Mouse (Mus musculus) testis, adult 2 months (tissue): ENCODE measurements around the gene Pitpnm3. TPM values are rescaled to one million over a fixed set of nuclear protein-coding genes. Genes with fewer than 3 reads are reported as not detected.

Experiments used
- H3K27ac ChIP-seq: fragments of 200-500 bp; 2 replicates; pipeline ENCODE4 v1.5.1; 2012; ENCODE audit warnings: low read depth, low read length; ENCODE audit not compliant: control insufficient read depth, insufficient read depth
- H3K27me3 ChIP-seq: fragments of 200-500 bp; 2 replicates; pipeline ENCODE4 v1.6.1; 2012; ENCODE audit warnings: mild to moderate bottlenecking, low read length, moderate library complexity; ENCODE audit not compliant: control insufficient read depth, insufficient read depth
- H3K36me3 ChIP-seq: fragments of 200-500 bp; 2 replicates; pipeline ENCODE4 v1.6.1; 2012; ENCODE audit warnings: mild to moderate bottlenecking, low read length; ENCODE audit not compliant: control insufficient read depth, insufficient read depth
- H3K4me1 ChIP-seq: fragments of 200-500 bp; 2 replicates; pipeline ENCODE4 v1.6.1; 2012; ENCODE audit warnings: low read length; ENCODE audit not compliant: control insufficient read depth, insufficient read depth
- H3K4me3 ChIP-seq: fragments of 200-500 bp; 2 replicates; pipeline ENCODE4 v1.5.1; 2012; ENCODE audit warnings: low read depth, mild to moderate bottlenecking, low read length, moderate library complexity, mixed read lengths; ENCODE audit not compliant: control insufficient read depth
- CTCF ChIP-seq: fragments of 200-500 bp; IDR thresholded peaks from 2 replicates; pipeline ENCODE4 v1.5.1; 2012; ENCODE audit warnings: low read depth, mild to moderate bottlenecking, inconsistent platforms, low read length, moderate library complexity; ENCODE audit not compliant: control insufficient read depth, insufficient read depth, insufficient replicate concordance
- POLR2A ChIP-seq: fragments of 200-500 bp; IDR thresholded peaks from 2 replicates; pipeline ENCODE4 v1.6.1; 2012; ENCODE audit warnings: low read depth, mild to moderate bottlenecking, inconsistent platforms, low read length, moderate library complexity; ENCODE audit not compliant: control insufficient read depth
- polyA plus RNA-seq: library from polyadenylated mRNA; depleted of rRNA; stranded (reverse); fragments of >200 nt; gene quantifications from 2 replicates; pipeline ENCODE4 v1.2.3, GENCODE M21; 2012; rRNA removed

The Pitpnm3 gene
- polyA plus RNA-seq, 1 experiment, result 3.2 TPM

- Histone ChIP-seq H3K4me3 (no peak overlapping the region), H3K27ac (no peak overlapping the region), H3K27me3 (no peaks in the 10 kb centered on the region), H3K36me3 (no peaks in the 10 kb centered on the region), H3K4me1 (peaks cover 3% of the 10 kb centered on the region)
- TF ChIP-seq POLR2A, result no peak
- no peak for TF ChIP-seq CTCF
Measured at GRCm38 (mm10) chr11:72003171-72003570, 132.4 kb downstream of the Pitpnm3 start.

DNA sequence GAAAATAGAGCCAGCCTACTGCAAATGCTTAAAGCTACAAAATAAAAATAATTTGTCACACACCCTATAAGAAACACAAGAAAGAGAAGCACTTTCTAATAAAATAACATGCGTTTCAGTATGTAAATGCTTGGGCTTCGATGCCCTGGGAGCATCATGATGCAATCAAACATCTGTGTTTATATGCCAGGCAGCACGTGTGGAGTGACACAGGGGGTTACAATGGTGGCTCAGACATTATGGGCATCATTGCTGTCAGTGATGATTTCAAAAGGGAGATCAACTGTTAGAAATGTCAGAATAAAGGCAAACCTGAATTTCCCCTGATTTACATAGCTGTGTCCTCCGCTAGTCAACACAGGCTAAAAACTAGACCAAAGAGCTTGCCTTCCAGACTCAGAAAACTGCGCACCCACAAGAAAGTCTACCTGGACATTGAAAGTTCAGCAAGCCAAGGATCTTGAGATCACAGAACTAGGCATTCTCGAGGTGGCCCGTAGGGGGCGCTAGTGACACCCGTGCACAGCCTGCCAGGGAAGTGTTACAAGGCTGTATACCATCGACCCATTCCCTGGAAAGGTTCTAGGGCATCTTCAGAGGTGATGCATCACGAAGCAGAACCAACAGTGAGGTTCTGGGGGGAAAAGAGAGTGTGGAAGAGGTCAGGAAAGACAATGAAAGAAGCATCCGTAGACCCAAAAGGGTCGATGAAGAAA lies 133.3 kb downstream of the Pitpnm3 start:
- TF ChIP-seq POLR2A (no peak), CTCF (peak; percentile 96)
- Histone ChIP-seq H3K4me3 (peak overlapping the region; percentile 36), H3K4me1 (peaks cover 3% of the 10 kb centered on the region), H3K27ac (no peak overlapping the region), H3K27me3 (no peaks in the 10 kb centered on the region), H3K36me3 (no peaks in the 10 kb centered on the region)

DNA sequence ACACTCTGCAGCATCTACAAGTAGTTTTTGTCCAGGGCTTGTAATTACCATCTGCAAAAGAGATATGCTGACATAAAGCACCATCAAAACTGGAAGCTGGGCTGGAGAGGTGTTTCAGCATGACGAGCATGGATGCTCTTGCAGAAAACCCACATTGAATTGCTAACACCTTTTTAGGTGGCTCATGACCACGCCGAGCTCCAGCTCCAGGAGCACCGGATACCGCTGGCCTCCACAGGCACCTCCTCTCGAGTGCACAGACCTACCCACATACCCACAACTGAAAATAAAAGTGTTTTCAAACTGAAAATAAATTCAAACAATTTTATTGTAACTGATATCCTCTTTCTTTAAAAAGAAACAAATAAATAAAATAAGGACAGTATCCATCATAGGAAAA lies 135.4 kb downstream of the Pitpnm3 start:
- Histone ChIP-seq H3K4me3 (no peak overlapping the region), H3K27me3 (no peaks in the 10 kb centered on the region), H3K27ac (no peak overlapping the region), H3K36me3 (no peaks in the 10 kb centered on the region), H3K4me1 (peaks cover 17% of the 10 kb centered on the region)
- TF ChIP-seq POLR2A, result no peak
- no peak for TF ChIP-seq CTCF

Other genes starting within 250 kb of the Pitpnm3 start
- 0.29 and 0.62 TPM in 2 replicates for gene Aipl1, start 98.3 kb downstream of the Pitpnm3 start, polyA plus RNA-seq
- 0.75 and 0.79 TPM in 2 replicates for gene Pimreg, start 93.7 kb downstream of the Pitpnm3 start, polyA plus RNA-seq
- 0.78 and 1.1 TPM in 2 replicates for gene Gm43951, start 71.1 kb upstream of the Pitpnm3 start, polyA plus RNA-seq
- gene 4933427D14Rik, start 71.7 kb upstream of the Pitpnm3 start, polyA plus RNA-seq, result 19.1 and 33.1 TPM in 2 replicates
- gene Txndc17, start 71.8 kb upstream of the Pitpnm3 start, polyA plus RNA-seq, result 15.8 and 17.5 TPM in 2 replicates
- gene Med31, start 79.8 kb upstream of the Pitpnm3 start, polyA plus RNA-seq, result 21.5 and 23.5 TPM in 2 replicates
- 34.1 and 37.6 TPM in 2 replicates for gene Slc13a5, start 131.4 kb upstream of the Pitpnm3 start, polyA plus RNA-seq
- 1.4 and 2.3 TPM in 2 replicates for gene Xaf1, start 165.9 kb upstream of the Pitpnm3 start, polyA plus RNA-seq
- gene Fbxo39, start 178.7 kb upstream of the Pitpnm3 start, polyA plus RNA-seq, result 108 and 112 TPM in 2 replicates
- 184 and 205 TPM in 2 replicates for gene Tekt1, start 226.7 kb upstream of the Pitpnm3 start, polyA plus RNA-seq